Mouse (Mus musculus): ENCODE measurements around the gene Ccnq. TPM values are rescaled to one million over a fixed set of nuclear protein-coding genes. Genes with fewer than 3 reads are reported as not detected.

Gene Ccnq
- polyA plus RNA-seq (2014; fragmentation: Illumina TruSeq; extraction: RNeasy Lipid Tissue Mini Kit (QIAGEN cat#74804); ENCODE audit: low read depth, low replicate concordance), result 17.7 TPM

GRCm38 (mm10) chr11:78750885-78751842, at the start of gene Ccnq:
Gene Ccnq (minus strand): TSS chr11:78751729.

Other genes with a start within 250 kb of the Ccnq start
- gene Sebox, start 248.3 kb downstream of the Ccnq start, polyA plus RNA-seq (2014; fragmentation: Illumina TruSeq; extraction: RNeasy Lipid Tissue Mini Kit (QIAGEN cat#74804); ENCODE audit: low read depth, low replicate concordance), result not detected
- 31.0 TPM for gene Tmem199, start 239.6 kb downstream of the Ccnq start, polyA plus RNA-seq (2014; fragmentation: Illumina TruSeq; extraction: RNeasy Lipid Tissue Mini Kit (QIAGEN cat#74804); ENCODE audit: low read depth, low replicate concordance)
- 77.7 TPM for gene Poldip2, start 239.5 kb downstream of the Ccnq start, polyA plus RNA-seq (2014; fragmentation: Illumina TruSeq; extraction: RNeasy Lipid Tissue Mini Kit (QIAGEN cat#74804); ENCODE audit: low read depth, low replicate concordance)
- gene Tnfaip1, start 215.4 kb downstream of the Ccnq start, polyA plus RNA-seq (2014; fragmentation: Illumina TruSeq; extraction: RNeasy Lipid Tissue Mini Kit (QIAGEN cat#74804); ENCODE audit: low read depth, low replicate concordance), result 35.8 TPM
- 127 TPM for gene Ift20, start 215.4 kb downstream of the Ccnq start, polyA plus RNA-seq (2014; fragmentation: Illumina TruSeq; extraction: RNeasy Lipid Tissue Mini Kit (QIAGEN cat#74804); ENCODE audit: low read depth, low replicate concordance)
- 38.0 TPM for gene Tmem97, start 201.0 kb downstream of the Ccnq start, polyA plus RNA-seq (2014; fragmentation: Illumina TruSeq; extraction: RNeasy Lipid Tissue Mini Kit (QIAGEN cat#74804); ENCODE audit: low read depth, low replicate concordance)
- gene Nlk, start 54.4 kb downstream of the Ccnq start, polyA plus RNA-seq (2014; fragmentation: Illumina TruSeq; extraction: RNeasy Lipid Tissue Mini Kit (QIAGEN cat#74804); ENCODE audit: low read depth, low replicate concordance), result 21.9 TPM
- 18.0 TPM for gene Lyrm9, start 74.9 kb upstream of the Ccnq start, polyA plus RNA-seq (2014; fragmentation: Illumina TruSeq; extraction: RNeasy Lipid Tissue Mini Kit (QIAGEN cat#74804); ENCODE audit: low read depth, low replicate concordance)
- gene Nos2, start 169.1 kb upstream of the Ccnq start, polyA plus RNA-seq (2014; fragmentation: Illumina TruSeq; extraction: RNeasy Lipid Tissue Mini Kit (QIAGEN cat#74804); ENCODE audit: low read depth, low replicate concordance), result 2.1 TPM
- gene Lgals9, start 233.2 kb upstream of the Ccnq start, polyA plus RNA-seq (2014; fragmentation: Illumina TruSeq; extraction: RNeasy Lipid Tissue Mini Kit (QIAGEN cat#74804); ENCODE audit: low read depth, low replicate concordance), result 41.3 TPM